Mouse (Mus musculus) heart, embryonic 16.5 days (tissue): ENCODE measurements around the gene Cldn11. TPM values are rescaled to one million over a fixed set of nuclear protein-coding genes. Genes with fewer than 3 reads are reported as not detected.

Source experiments
- ATAC-seq: fragments of 200-750 bp; cut with Nextera tagmentation; replicated peaks from 2 replicates; pipeline ENCODE4 v1.8.0; 2017; ENCODE audit warnings: moderate number of reproducible peaks; ENCODE audit not compliant: insufficient read depth, low FRiP score; ENCODE audit errors: extremely low read depth
- H3K27ac ChIP-seq: fragments of 300-500 bp; sonication (generic); 2 replicates; pipeline ENCODE4 v1.5.1; 2014; ENCODE audit warnings: mild to moderate bottlenecking, low read length, control low read depth, moderate library complexity
- H3K27me3 ChIP-seq: fragments of 300-500 bp; sonication (generic); 2 replicates; pipeline ENCODE4 v1.6.1; 2014; ENCODE audit warnings: low read length, mixed read lengths; ENCODE audit not compliant: control insufficient read depth, insufficient read depth
- H3K36me3 ChIP-seq: fragments of 300-500 bp; sonication (generic); 2 replicates; pipeline ENCODE4 v1.6.1; 2014; ENCODE audit not compliant: control insufficient read depth, insufficient read depth
- H3K4me1 ChIP-seq: fragments of 300-500 bp; sonication (generic); 2 replicates; pipeline ENCODE4 v1.6.1; 2014; ENCODE audit warnings: low read length, mixed read lengths; ENCODE audit not compliant: control insufficient read depth, insufficient read depth
- H3K4me2 ChIP-seq: fragments of 300-500 bp; sonication (generic); 2 replicates; pipeline ENCODE4 v1.6.1; 2014; ENCODE audit warnings: low read depth, mild to moderate bottlenecking, control low read depth, low read length
- H3K4me3 ChIP-seq: fragments of 300-500 bp; sonication (generic); 2 replicates; pipeline ENCODE4 v1.5.1; 2014; ENCODE audit warnings: mild to moderate bottlenecking, control low read depth, low read length
- H3K9ac ChIP-seq: fragments of 300-500 bp; sonication (generic); 2 replicates; pipeline ENCODE4 v1.6.1; 2014; ENCODE audit warnings: low read length, control low read depth
- H3K9me3 ChIP-seq: fragments of 300-500 bp; sonication (generic); replicated peaks from 2 replicates; pipeline ENCODE4 v1.6.1; 2016; ENCODE audit warnings: low read length; ENCODE audit not compliant: control insufficient read depth
- WGBS: fragments of 180-500 bp; shearing (Covaris S2); extraction: QIAGEN DNeasy Blood & Tissue Kit; methylation state at CpG from one replicate; pipeline ENCODE4 v1.1.7; 2014; 5-methylcytosine and 5-hydroxymethylcytosine counted together
- polyA plus RNA-seq: library from polyadenylated mRNA; unstranded; fragments of >200 nt; fragmentation: Nextera tagmentation; extraction: Ambion mirVana; gene quantifications from 2 replicates; pipeline ENCODE4 v1.2.1, GENCODE M21; 2015

Gene Cldn11
- polyA plus RNA-seq, 1 experiment from 2014 or later, result 7.2 TPM

DNA sequence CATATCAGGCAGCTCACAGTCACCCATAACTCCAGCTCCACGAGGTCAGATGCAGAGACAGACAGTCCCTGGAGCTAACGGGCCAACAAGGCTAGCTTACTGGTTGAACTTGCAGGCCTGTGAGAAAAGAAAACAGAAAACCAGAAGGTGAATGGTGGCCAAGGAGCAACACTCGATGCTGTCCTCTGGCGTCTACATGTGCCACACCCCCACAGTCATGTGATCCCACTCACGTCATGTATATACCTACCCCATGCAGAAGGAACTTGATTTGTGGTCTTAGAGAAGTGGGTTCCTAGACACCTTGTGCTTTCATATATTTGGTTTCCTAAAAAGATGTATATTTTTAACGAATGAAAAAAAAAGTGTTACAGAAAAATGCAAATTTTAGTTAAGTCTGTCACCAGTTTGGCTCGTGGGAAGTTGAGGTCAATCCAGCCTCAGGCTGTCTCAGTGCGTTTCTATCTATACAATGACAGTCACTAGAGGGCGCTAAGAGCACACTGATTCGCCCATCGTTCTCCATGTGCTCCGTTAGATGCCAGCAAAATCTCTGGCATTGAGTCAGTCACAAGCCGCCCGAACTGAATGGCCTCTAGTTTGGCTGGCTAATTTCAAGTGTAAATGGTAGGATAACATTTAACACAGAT lies 4.0 kb upstream of the Cldn11 start:
- no peaks in the 10 kb centered on the region for H3K9me3 ChIP-seq
- H3K4me3 ChIP-seq, result no peak overlapping the region
- no peak overlapping the region for H3K27ac ChIP-seq
- H3K36me3 ChIP-seq, result no peaks in the 10 kb centered on the region
- peaks cover 19% of the 10 kb centered on the region for H3K27me3 ChIP-seq
- H3K4me2 ChIP-seq, result peak overlapping the region; percentile 51
- H3K4me1 ChIP-seq, result peaks cover 6% of the 10 kb centered on the region; the same call in 1 of the 2 replicates
- no peak overlapping the region for H3K9ac ChIP-seq
- WGBS, result 11% methylated on average over 14 of the region's 14 CpGs
- ATAC-seq, result peak; percentile 75; the same call in 1 of the 2 replicates

DNA sequence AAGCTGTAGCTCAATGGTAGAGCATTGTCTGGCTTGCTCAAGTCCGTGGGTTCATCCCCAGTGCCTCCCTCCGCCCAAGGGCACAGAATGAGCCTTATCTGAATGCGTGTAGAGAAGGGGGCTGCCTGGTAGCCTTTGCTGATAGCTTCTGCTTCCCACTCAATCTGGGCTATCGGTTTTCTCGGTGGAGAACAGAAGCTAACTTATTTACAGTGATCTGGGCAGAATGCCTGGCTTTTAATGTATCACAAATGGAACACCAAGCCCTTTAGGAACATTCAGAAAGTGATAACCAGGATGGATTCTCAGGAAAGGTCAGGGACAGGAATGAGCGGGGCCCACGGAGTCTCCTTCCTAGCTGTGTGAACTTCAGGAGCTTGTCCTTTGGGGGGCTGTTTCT lies 1.1 kb upstream of the Cldn11 start:
- H3K9me3 ChIP-seq, result no peaks in the 10 kb centered on the region
- no peak overlapping the region for H3K9ac ChIP-seq
- H3K27me3 ChIP-seq, result peaks cover 23% of the 10 kb centered on the region
- WGBS, result 67% methylated on average over 7 of the region's 7 CpGs
- no peaks in the 10 kb centered on the region for H3K36me3 ChIP-seq
- no peak overlapping the region for H3K27ac ChIP-seq
- no peak overlapping the region for H3K4me3 ChIP-seq
- ATAC-seq, result no peak
- H3K4me1 ChIP-seq, result peaks cover 6% of the 10 kb centered on the region; the same call in 1 of the 2 replicates
- no peak overlapping the region for H3K4me2 ChIP-seq

- ATAC-seq, result no peak
- H3K4me3 ChIP-seq, result no peak overlapping the region
These were observed 2.4 kb downstream of the Cldn11 start for GRCm38 (mm10) chr3:31152108-31152507.

GRCm38 (mm10) chr3:31156126-31156525 lies 6.4 kb downstream of the Cldn11 start:
- Histone ChIP-seq H3K27ac (no peak overlapping the region), H3K4me3 (no peak overlapping the region), H3K27me3 (peaks cover 2% of the 10 kb centered on the region; the same call in 1 of the 2 replicates), H3K9me3 (no peaks in the 10 kb centered on the region), H3K4me1 (no peaks in the 10 kb centered on the region), H3K9ac (no peak overlapping the region), H3K36me3 (no peaks in the 10 kb centered on the region), H3K4me2 (no peak overlapping the region)
- 70% methylated on average over 3 of the region's 3 CpGs for WGBS
- no peak for ATAC-seq

More at GRCm38 (mm10) chr3:31152108-31152507, 2.4 kb downstream of the Cldn11 start:
- Histone ChIP-seq H3K36me3 (no peaks in the 10 kb centered on the region), H3K4me2 (no peak overlapping the region), H3K9me3 (no peaks in the 10 kb centered on the region), H3K27me3 (peaks cover 21% of the 10 kb centered on the region), H3K27ac (no peak overlapping the region), H3K9ac (no peak overlapping the region), H3K4me1 (peaks cover 3% of the 10 kb centered on the region; the same call in 1 of the 2 replicates)
- 58% methylated on average over 6 of the region's 6 CpGs for WGBS

DNA sequence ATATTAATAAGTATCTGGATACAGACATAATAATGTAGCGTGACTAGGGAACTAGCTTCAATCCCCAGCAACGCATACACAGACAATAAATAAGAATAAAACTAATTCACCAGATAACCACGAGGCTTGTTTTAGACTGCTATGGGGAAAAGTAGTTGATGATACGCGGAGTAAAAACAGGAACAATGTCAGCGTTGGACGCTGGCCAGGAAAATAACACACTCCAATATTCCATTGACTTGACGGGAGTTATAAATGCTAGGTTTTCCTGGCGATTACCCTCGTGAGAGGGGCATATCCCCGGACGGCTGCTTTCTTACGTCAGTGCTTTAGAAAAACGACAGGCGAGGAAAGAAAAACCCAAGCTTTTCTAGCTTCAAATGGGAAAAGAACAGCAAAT lies 8.1 kb downstream of the Cldn11 start:
- ATAC-seq, result no peak
- Histone ChIP-seq H3K27me3 (no peaks in the 10 kb centered on the region), H3K4me1 (no peaks in the 10 kb centered on the region), H3K9ac (no peak overlapping the region), H3K9me3 (no peaks in the 10 kb centered on the region), H3K4me2 (no peak overlapping the region), H3K4me3 (no peak overlapping the region), H3K27ac (no peak overlapping the region), H3K36me3 (no peaks in the 10 kb centered on the region)
- WGBS, result 54% methylated on average over 15 of the region's 15 CpGs

GRCm38 (mm10) chr3:31160046-31160445 lies 10.3 kb downstream of the Cldn11 start:
- H3K9me3 ChIP-seq, result no peaks in the 10 kb centered on the region

GRCm38 (mm10) chr3:31161336-31161735 lies 11.6 kb downstream of the Cldn11 start:
- Histone ChIP-seq H3K27ac (no peak overlapping the region), H3K4me3 (no peak overlapping the region), H3K27me3 (no peaks in the 10 kb centered on the region), H3K4me2 (no peak overlapping the region), H3K9ac (no peak overlapping the region), H3K4me1 (no peaks in the 10 kb centered on the region), H3K9me3 (no peaks in the 10 kb centered on the region), H3K36me3 (no peaks in the 10 kb centered on the region)
- ATAC-seq, result no peak
- WGBS, result 48% methylated on average over 6 of the region's 6 CpGs

More at GRCm38 (mm10) chr3:31160046-31160445, 10.3 kb downstream of the Cldn11 start:
- WGBS, result 72% methylated on average over 10 of the region's 10 CpGs
- no peaks in the 10 kb centered on the region for H3K27me3 ChIP-seq
- no peak for ATAC-seq
- H3K4me2 ChIP-seq, result no peak overlapping the region
- H3K27ac ChIP-seq, result no peak overlapping the region
- no peaks in the 10 kb centered on the region for H3K36me3 ChIP-seq
- H3K4me3 ChIP-seq, result no peak overlapping the region
- H3K9ac ChIP-seq, result no peak overlapping the region
- no peaks in the 10 kb centered on the region for H3K4me1 ChIP-seq

DNA sequence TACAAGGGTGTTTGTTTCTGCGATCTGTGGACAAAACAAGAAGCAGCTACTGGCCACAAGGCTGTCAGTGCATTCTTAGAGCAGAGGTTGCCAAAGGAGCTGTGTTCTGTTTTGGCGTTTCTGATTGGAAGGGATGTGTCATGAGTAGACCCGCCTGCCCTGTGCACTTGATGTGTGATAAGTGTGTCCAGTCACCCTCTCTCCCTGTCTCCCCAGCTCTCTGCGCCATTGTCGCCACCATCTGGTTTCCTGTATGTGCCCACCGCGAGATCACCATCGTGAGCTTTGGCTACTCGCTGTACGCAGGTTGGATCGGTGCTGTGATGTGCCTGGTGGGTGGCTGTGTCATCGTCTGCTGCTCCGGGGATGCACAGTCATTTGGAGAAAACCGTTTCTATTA lies 13.1 kb downstream of the Cldn11 start:
- WGBS, result 90% methylated on average over 14 of the region's 14 CpGs
- Histone ChIP-seq H3K4me3 (no peak overlapping the region), H3K9ac (no peak overlapping the region), H3K27ac (no peak overlapping the region), H3K4me2 (no peak overlapping the region), H3K9me3 (no peaks in the 10 kb centered on the region), H3K4me1 (no peaks in the 10 kb centered on the region), H3K27me3 (no peaks in the 10 kb centered on the region), H3K36me3 (no peaks in the 10 kb centered on the region)
- ATAC-seq, result no peak

- WGBS, result 72% methylated on average over 3 of the region's 3 CpGs
- Histone ChIP-seq H3K9ac (no peak overlapping the region), H3K4me1 (no peaks in the 10 kb centered on the region), H3K4me3 (no peak overlapping the region), H3K27ac (no peak overlapping the region), H3K4me2 (no peak overlapping the region), H3K9me3 (no peaks in the 10 kb centered on the region), H3K36me3 (no peaks in the 10 kb centered on the region), H3K27me3 (no peaks in the 10 kb centered on the region)
- ATAC-seq, result no peak
These were observed 16.1 kb downstream of the Cldn11 start for GRCm38 (mm10) chr3:31165803-31166202.
